Mouse (Mus musculus): ENCODE measurements around the gene Pramel1.

DNA sequence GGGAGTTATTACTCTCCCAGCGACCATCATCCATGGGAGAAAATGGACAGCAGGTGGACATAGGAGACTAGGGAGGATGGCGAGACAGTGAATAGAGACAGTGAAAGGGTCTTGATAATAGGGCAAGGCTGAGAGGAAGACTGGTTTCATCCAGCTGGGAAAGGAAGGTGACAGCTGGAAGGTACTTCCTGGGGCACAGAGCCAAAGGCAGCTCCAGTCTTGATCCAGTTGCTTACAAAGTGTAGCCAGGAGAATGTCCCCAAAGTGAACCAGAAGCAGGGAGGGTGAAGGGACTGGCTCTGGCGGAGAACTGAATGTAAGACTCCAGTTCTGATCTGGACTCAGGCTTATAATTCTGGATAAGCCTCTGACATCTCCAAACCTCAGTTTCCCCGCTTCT lies 41.9 kb upstream of the Pramel1 start:
- TF ChIP-seq CTCF (conservative IDR thresholded peaks at IDR 0.05; ENCODE audit: low read length) (no peak), POU5F1 (IDR thresholded peaks at IDR 0.05; ENCODE audit: borderline replicate concordance, low read length) (no peak), NANOG (IDR thresholded peaks at IDR 0.05; ENCODE audit: borderline replicate concordance, low read length) (no peak)
